Mouse (Mus musculus) bone marrow macrophage, adult 2 months (primary cell): Measurements from ENCODE around the gene Dhrs7. TPM values are rescaled to one million over a fixed set of nuclear protein-coding genes. Genes with fewer than 3 reads are reported as not detected.

Source experiments
- H3K27ac ChIP-seq: 2 replicates; pipeline ENCODE4 v1.5.1; 2012; ENCODE audit warnings: low read depth, low read length; ENCODE audit not compliant: insufficient read depth
- H3K4me1 ChIP-seq: 2 replicates; pipeline ENCODE4 v1.6.1; 2012; ENCODE audit warnings: low read length; ENCODE audit not compliant: control insufficient read depth, insufficient read depth
- H3K4me3 ChIP-seq: 2 replicates; pipeline ENCODE4 v1.5.1; 2012; ENCODE audit warnings: mild to moderate bottlenecking, low read length, moderate library complexity; ENCODE audit not compliant: insufficient read depth
- CTCF ChIP-seq: IDR thresholded peaks from 2 replicates; pipeline ENCODE4 v1.5.1; 2012; ENCODE audit warnings: low read depth, mild to moderate bottlenecking, low read length, moderate library complexity
- POLR2A ChIP-seq: IDR thresholded peaks from 2 replicates; pipeline ENCODE4 v1.6.1; 2012; ENCODE audit warnings: mild to moderate bottlenecking, low read depth, low read length, borderline replicate concordance
- polyA plus RNA-seq: library from polyadenylated mRNA; stranded (reverse); fragments of >200 nt; gene quantifications from 2 replicates; pipeline ENCODE4 v1.2.4, GENCODE M21; 2012; ENCODE audit not compliant: missing spikeins, insufficient read depth, insufficient read length

Gene Dhrs7
- polyA plus RNA-seq, 1 experiment = 52.0 TPM

DNA sequence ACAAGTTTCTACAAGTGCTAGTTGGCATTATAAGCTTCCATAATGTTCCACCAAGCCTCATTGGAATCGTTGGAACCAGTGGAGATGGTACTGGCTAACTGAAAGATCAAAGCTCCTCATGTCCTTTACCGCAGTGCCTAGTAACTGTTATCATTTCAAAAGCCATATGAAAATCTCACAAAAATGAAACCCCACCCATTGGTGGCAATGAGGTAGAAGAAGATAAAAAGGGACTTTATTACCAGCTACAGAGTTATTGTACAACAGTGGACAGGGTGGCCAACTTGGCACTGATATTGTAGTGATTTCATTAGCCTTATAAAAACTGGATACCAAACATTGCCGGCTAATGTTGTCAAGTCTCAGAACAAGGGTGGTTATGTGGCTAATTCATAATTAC lies 52.7 kb downstream of the Dhrs7 start:
- Histone ChIP-seq H3K4me1 (no peaks in the 10 kb centered on the region), H3K27ac (no peak overlapping the region), H3K4me3 (no peak overlapping the region)
- TF ChIP-seq CTCF (no peak), POLR2A (no peak)

Other genes with a start within 250 kb of the Dhrs7 start
- gene Lrrc9, start 223.0 kb downstream of the Dhrs7 start, polyA plus RNA-seq = not detected in 2 replicates
- gene Pcnx4, start 128.5 kb downstream of the Dhrs7 start, polyA plus RNA-seq = 4.2 and 5.0 TPM in 2 replicates
- not detected in 2 replicates for gene Gm4756, start 15.2 kb downstream of the Dhrs7 start, polyA plus RNA-seq
- 79.3 and 84.4 TPM in 2 replicates for gene Ppm1a, start 92.5 kb upstream of the Dhrs7 start, polyA plus RNA-seq